Mouse (Mus musculus): ENCODE measurements at regions not wholly inside any gene's neighbourhood (a gene's known extent, or its start where the extent isn't known, plus 50 kb on each side); places are given as distances from the start of the nearest gene placed in this dataset.

GRCm38 (mm10) chr6:71012436-71012822 is 56.1 kb downstream of the Foxi3 start:
- H3K4me2 ChIP-seq = peak overlapping the region; percentile 96
- H3K27ac ChIP-seq = no peak overlapping the region
- 11% methylated on average over 9 of the region's 9 CpGs for WGBS
- no peak for ATAC-seq (ENCODE audit: insufficient number of reproducible peaks, low FRiP score, low TSS enrichment, low read depth)
- no peaks in the 10 kb centered on the region for H3K36me3 ChIP-seq
- no peaks in the 10 kb centered on the region for H3K9me3 ChIP-seq
- 0 out of 2 replicates have a peak overlapping the region, but pooled peaks have one; percentile 18 for H3K9ac ChIP-seq
- no peaks in the 10 kb centered on the region for H3K27me3 ChIP-seq
- H3K4me3 ChIP-seq = peak overlapping the region; percentile 50
- peaks cover 10% of the 10 kb centered on the region for H3K4me1 ChIP-seq

- ATAC-seq (ENCODE audit: insufficient number of reproducible peaks, low FRiP score, low TSS enrichment, low read depth) = peak; percentile 77; the same call in 1 of the 2 replicates
- Histone ChIP-seq H3K9me3 (no peaks in the 10 kb centered on the region), H3K4me1 (peaks cover 10% of the 10 kb centered on the region), H3K36me3 (no peaks in the 10 kb centered on the region), H3K9ac (0 out of 2 replicates have a peak overlapping the region, but pooled peaks have one; percentile 18), H3K4me3 (peak overlapping the region; percentile 50), H3K27ac (no peak overlapping the region), H3K27me3 (no peaks in the 10 kb centered on the region), H3K4me2 (peak overlapping the region; percentile 96)
- under 1% methylated on average over 38 of the region's 38 CpGs for WGBS
Observed at GRCm38 (mm10) chr6:71012823-71013461, 56.6 kb downstream of the Foxi3 start.

- Histone ChIP-seq H3K27ac (no peak overlapping the region), H3K4me2 (no peak overlapping the region), H3K9ac (no peak overlapping the region), H3K27me3 (no peaks in the 10 kb centered on the region), H3K36me3 (no peaks in the 10 kb centered on the region), H3K4me1 (peaks cover 10% of the 10 kb centered on the region), H3K9me3 (no peaks in the 10 kb centered on the region), H3K4me3 (no peak overlapping the region)
- ATAC-seq (ENCODE audit: insufficient number of reproducible peaks, low FRiP score, low TSS enrichment, low read depth) = no peak
- 7% methylated on average over 1 of the region's 1 CpGs for WGBS
Observed at GRCm38 (mm10) chr6:71016388-71016787, 60.1 kb downstream of the Foxi3 start.

- no peak for ATAC-seq (ENCODE audit: insufficient number of reproducible peaks, low FRiP score, low TSS enrichment, low read depth)
- H3K4me1 ChIP-seq = no peaks in the 10 kb centered on the region
- H3K9ac ChIP-seq = no peak overlapping the region
- H3K4me2 ChIP-seq = no peak overlapping the region
- H3K27ac ChIP-seq = no peak overlapping the region
- no peaks in the 10 kb centered on the region for H3K36me3 ChIP-seq
- H3K4me3 ChIP-seq = no peak overlapping the region
- no peaks in the 10 kb centered on the region for H3K9me3 ChIP-seq
- H3K27me3 ChIP-seq = no peaks in the 10 kb centered on the region
- 23% methylated on average over 9 of the region's 9 CpGs for WGBS
Observed at GRCm38 (mm10) chr6:71021353-71021752, 65.0 kb downstream of the Foxi3 start.

GRCm38 (mm10) chr6:71025472-71025871 is 69.1 kb downstream of the Foxi3 start:
- WGBS = 83% methylated on average over 4 of the region's 4 CpGs
- H3K4me3 ChIP-seq = no peak overlapping the region
- no peaks in the 10 kb centered on the region for H3K27me3 ChIP-seq
- no peak for ATAC-seq (ENCODE audit: insufficient number of reproducible peaks, low FRiP score, low TSS enrichment, low read depth)
- no peaks in the 10 kb centered on the region for H3K4me1 ChIP-seq
- H3K9ac ChIP-seq = no peak overlapping the region
- H3K9me3 ChIP-seq = no peaks in the 10 kb centered on the region
- H3K4me2 ChIP-seq = no peak overlapping the region
- no peak overlapping the region for H3K27ac ChIP-seq
- H3K36me3 ChIP-seq = no peaks in the 10 kb centered on the region

- Histone ChIP-seq H3K4me2 (no peak overlapping the region), H3K36me3 (no peaks in the 10 kb centered on the region), H3K4me1 (no peaks in the 10 kb centered on the region), H3K27ac (no peak overlapping the region), H3K9ac (no peak overlapping the region), H3K9me3 (no peaks in the 10 kb centered on the region), H3K4me3 (no peak overlapping the region), H3K27me3 (no peaks in the 10 kb centered on the region)
- no peak for ATAC-seq (ENCODE audit: insufficient number of reproducible peaks, low FRiP score, low TSS enrichment, low read depth)
- WGBS = 83% methylated on average over 6 of the region's 6 CpGs
Observed at GRCm38 (mm10) chr6:71029663-71030062, 73.3 kb downstream of the Foxi3 start.

GRCm38 (mm10) chr6:71030541-71030940 is 74.2 kb downstream of the Foxi3 start:
- H3K9ac ChIP-seq = no peak overlapping the region
- no peaks in the 10 kb centered on the region for H3K36me3 ChIP-seq
- H3K4me1 ChIP-seq = no peaks in the 10 kb centered on the region
- H3K27ac ChIP-seq = no peak overlapping the region
- 73% methylated on average over 5 of the region's 5 CpGs for WGBS
- ATAC-seq (ENCODE audit: insufficient number of reproducible peaks, low FRiP score, low TSS enrichment, low read depth) = no peak
- no peak overlapping the region for H3K4me2 ChIP-seq
- no peaks in the 10 kb centered on the region for H3K27me3 ChIP-seq
- no peaks in the 10 kb centered on the region for H3K9me3 ChIP-seq
- no peak overlapping the region for H3K4me3 ChIP-seq

- Histone ChIP-seq H3K4me3 (no peak overlapping the region), H3K36me3 (no peaks in the 10 kb centered on the region), H3K9ac (no peak overlapping the region), H3K27ac (no peak overlapping the region), H3K4me1 (peaks cover 10% of the 10 kb centered on the region), H3K4me2 (no peak overlapping the region), H3K27me3 (no peaks in the 10 kb centered on the region), H3K9me3 (no peaks in the 10 kb centered on the region)
- ATAC-seq (ENCODE audit: insufficient number of reproducible peaks, low FRiP score, low TSS enrichment, low read depth) = no peak
- WGBS = 80% methylated on average over 3 of the region's 3 CpGs
Observed at GRCm38 (mm10) chr6:71044241-71044640, 87.9 kb downstream of the Foxi3 start.

GRCm38 (mm10) chr6:71045261-71045660 is 88.9 kb downstream of the Foxi3 start:
- 73% methylated on average over 4 of the region's 4 CpGs for WGBS
- Histone ChIP-seq H3K27me3 (no peaks in the 10 kb centered on the region), H3K4me3 (no peak overlapping the region), H3K4me2 (no peak overlapping the region), H3K9ac (no peak overlapping the region), H3K4me1 (peaks cover 18% of the 10 kb centered on the region), H3K36me3 (no peaks in the 10 kb centered on the region), H3K27ac (no peak overlapping the region), H3K9me3 (no peaks in the 10 kb centered on the region)
- no peak for ATAC-seq (ENCODE audit: insufficient number of reproducible peaks, low FRiP score, low TSS enrichment, low read depth)

GRCm38 (mm10) chr6:71048199-71049094 is 92.1 kb downstream of the Foxi3 start:
- peak overlapping the region; percentile 44 for H3K4me3 ChIP-seq
- H3K9me3 ChIP-seq = no peaks in the 10 kb centered on the region
- H3K4me2 ChIP-seq = peak overlapping the region; percentile 84
- H3K9ac ChIP-seq = 0 out of 2 replicates have a peak overlapping the region, but pooled peaks have one; percentile 28
- no peak for ATAC-seq (ENCODE audit: insufficient number of reproducible peaks, low FRiP score, low TSS enrichment, low read depth)
- H3K27me3 ChIP-seq = no peaks in the 10 kb centered on the region
- no peaks in the 10 kb centered on the region for H3K36me3 ChIP-seq
- WGBS = 2% methylated on average over 38 of the region's 38 CpGs
- H3K27ac ChIP-seq = peak overlapping the region; percentile 22; the same call in 1 of the 2 replicates
- peaks cover 18% of the 10 kb centered on the region for H3K4me1 ChIP-seq

GRCm38 (mm10) chr6:71050248-71050647 is 93.9 kb downstream of the Foxi3 start:
- no peak overlapping the region for H3K9ac ChIP-seq
- no peak overlapping the region for H3K4me3 ChIP-seq
- no peak for ATAC-seq (ENCODE audit: insufficient number of reproducible peaks, low FRiP score, low TSS enrichment, low read depth)
- no peak overlapping the region for H3K4me2 ChIP-seq
- peaks cover 18% of the 10 kb centered on the region for H3K4me1 ChIP-seq
- WGBS = 49% methylated on average over 5 of the region's 5 CpGs
- no peaks in the 10 kb centered on the region for H3K36me3 ChIP-seq
- H3K9me3 ChIP-seq = no peaks in the 10 kb centered on the region
- H3K27me3 ChIP-seq = no peaks in the 10 kb centered on the region
- H3K27ac ChIP-seq = no peak overlapping the region

GRCm38 (mm10) chr6:71050754-71051213 is 93.5 kb downstream of the Thnsl2 start:
- Histone ChIP-seq H3K36me3 (no peaks in the 10 kb centered on the region), H3K4me3 (no peak overlapping the region), H3K4me2 (no peak overlapping the region), H3K9me3 (no peaks in the 10 kb centered on the region), H3K9ac (no peak overlapping the region), H3K4me1 (peaks cover 18% of the 10 kb centered on the region), H3K27ac (no peak overlapping the region), H3K27me3 (no peaks in the 10 kb centered on the region)
- WGBS = 25% methylated on average over 14 of the region's 14 CpGs
- ATAC-seq (ENCODE audit: insufficient number of reproducible peaks, low FRiP score, low TSS enrichment, low read depth) = no peak

Measured in limb, embryonic 15.5 days (tissue).